Mouse (Mus musculus) thymus, adult 2 months (tissue): Measurements from ENCODE around the gene Zbtb48.

Source experiments
- CTCF ChIP-seq: fragments of 200-500 bp; IDR thresholded peaks from 2 replicates; pipeline ENCODE4 v1.5.1; 2012; ENCODE audit warnings: mild to moderate bottlenecking, control low read depth, low read length, moderate library complexity, borderline replicate concordance; ENCODE audit not compliant: control insufficient read depth, poor library complexity, insufficient read depth; ENCODE audit errors: extremely low read depth
- POLR2A ChIP-seq: fragments of 200-500 bp; IDR thresholded peaks from 2 replicates; pipeline ENCODE4 v1.6.1; 2012; ENCODE audit warnings: mild to moderate bottlenecking, low read length, control low read depth, moderate library complexity; ENCODE audit not compliant: control insufficient read depth, poor library complexity, insufficient read depth; ENCODE audit errors: extremely low read depth

GRCm38 (mm10) chr4:152032922-152033321 lies 5.5 kb upstream of the Zbtb48 start:
- TF ChIP-seq POLR2A (no peak), CTCF (no peak)
